Mouse (Mus musculus): ENCODE measurements around the gene Cd22.

The Cd22 gene

GRCm38 (mm10) chr7:30821532-30821931, 58.6 kb downstream of the Cd22 start:
- intact Hi-C loops (cut with DNase I), result no loop called here

- intact Hi-C loops (cut with DNase I), result no loop called here
Observed at GRCm38 (mm10) chr7:30820854-30821445, 59.2 kb downstream of the Cd22 start.

- intact Hi-C loops (cut with DNase I), result no loop called here
Observed at GRCm38 (mm10) chr7:30820131-30820530, 60.0 kb downstream of the Cd22 start.

All from adrenal gland (tissue).